In the genomic region with DNA sequence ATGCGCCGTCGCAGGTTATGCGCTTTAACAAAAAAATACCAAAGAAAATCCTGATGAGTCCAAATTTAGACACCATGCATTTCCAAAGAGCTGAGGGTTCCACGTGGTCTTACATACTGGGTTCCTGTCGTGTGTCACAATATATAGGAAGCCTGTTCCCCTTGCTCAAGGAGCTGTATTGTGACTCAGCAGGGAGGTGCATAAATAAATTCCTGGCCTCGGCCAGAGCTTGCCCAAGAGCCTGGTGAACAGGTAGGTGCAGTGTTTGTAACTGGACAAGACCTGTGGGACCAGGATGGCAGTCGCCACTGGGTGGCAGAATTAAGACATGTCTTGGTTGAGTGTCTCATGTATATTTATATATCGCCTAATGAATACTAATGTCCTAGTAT, we compare ENCODE assay signal across 8 mouse cellular contexts. TPM values are rescaled to one million over a fixed set of nuclear protein-coding genes. Genes with fewer than 3 reads are reported as not detected.
DNase-seq lines count a peak whose midpoint lies in the region; ATAC-seq and TF ChIP-seq lines count a peak whose summit lies in the region.

No protein-coding gene starts in this region.

- no peak for DNase-seq in Patski (ENCODE audit: low read depth, low spot score)
- DNase-seq in cerebellum, adult 9-11 months = peak; percentile 81
- DNase-seq in frontal cortex, postnatal 10 days (ENCODE audit: low spot score in 2 of 2) = peak; percentile 43 to 58
- peak; percentile 63 for DNase-seq in hindbrain, embryonic 11.5 days (ENCODE audit: low spot score)
- DNase-seq in layer of hippocampus, postnatal 14 days (ENCODE audit: low spot score in 2 of 2) = peak; percentile 52 to 65
- peak; percentile 92 for DNase-seq in lung, postnatal 0 days (ENCODE audit: low spot score)
- peak; percentile 39 for DNase-seq in ovary, postnatal 36 days (ENCODE audit: low spot score)
- DNase-seq in thymus, postnatal 36 days = peak; percentile 48 to 61

- H3K9me3 ChIP-seq in hindbrain, embryonic 11.5 days (ENCODE audit: control insufficient read depth, low read length) = no peaks in the 10 kb centered on the region
- H3K9me3 ChIP-seq in lung, postnatal 0 days (ENCODE audit: low read length) = no peaks in the 10 kb centered on the region

- peak overlapping the region; percentile 63 for H3K27ac ChIP-seq in hindbrain, embryonic 11.5 days (ENCODE audit: low read depth, low read length)
- H3K27ac ChIP-seq in lung, postnatal 0 days (ENCODE audit: low read length) = peak overlapping the region; percentile 92

- 11% methylated on average over 9 of the region's 9 CpGs for WGBS in hindbrain, embryonic 11.5 days
- 7% methylated on average over 9 of the region's 9 CpGs for WGBS in lung, postnatal 0 days

- H3K27me3 ChIP-seq in Patski = no peaks in the 10 kb centered on the region
- no peaks in the 10 kb centered on the region for H3K27me3 ChIP-seq in hindbrain, embryonic 11.5 days (ENCODE audit: control insufficient read depth, insufficient read depth, low read length)
- H3K27me3 ChIP-seq in lung, postnatal 0 days (replicated peaks; ENCODE audit: insufficient read depth, low read length) = no peaks in the 10 kb centered on the region

- TF ChIP-seq EP300 in lung, postnatal 0 days (IDR thresholded peaks at IDR 0.05) = peak; percentile 58

- no peaks in the 10 kb centered on the region for H3K36me3 ChIP-seq in hindbrain, embryonic 11.5 days (ENCODE audit: control insufficient read depth, insufficient read depth, low read length)
- no peaks in the 10 kb centered on the region for H3K36me3 ChIP-seq in lung, postnatal 0 days (ENCODE audit: insufficient read depth, low read length)

- CTCF ChIA-PET in Patski (lab: Charles Lee) = interaction anchor here (0.7 to 1.6 kb wide), 5 partner anchors 9 to 363 kb away, joined by 3 to 7 read pairs (median 3); a partner anchor contains a TSS

- peak; percentile 52 for ATAC-seq in Patski
- peak; percentile 74 for ATAC-seq in hindbrain, embryonic 11.5 days (ENCODE audit: low FRiP score)
- ATAC-seq in lung, postnatal 0 days = peak; percentile 81

- in situ Hi-C loops in Patski (cut with MboI; ENCODE audit: low pct_unique_long_range_greater_than_20kb) = no loop called here

- H3K4me3 ChIP-seq in hindbrain, embryonic 11.5 days (ENCODE audit: low read depth, low read length) = peak overlapping the region; percentile 69
- peak overlapping the region; percentile 85 for H3K4me3 ChIP-seq in lung, postnatal 0 days (ENCODE audit: low read depth, low read length)

- TF ChIP-seq CTCF in Patski (IDR thresholded peaks at IDR 0.05) = no peak
- peak; percentile 72 for TF ChIP-seq CTCF in lung, postnatal 0 days (IDR thresholded peaks at IDR 0.05)

- no peaks in the 10 kb centered on the region for H3K4me1 ChIP-seq in hindbrain, embryonic 11.5 days (replicated peaks; ENCODE audit: control insufficient read depth, insufficient read depth, low read length)
- H3K4me1 ChIP-seq in lung, postnatal 0 days (ENCODE audit: insufficient read depth, low read depth, low read length) = no peaks in the 10 kb centered on the region; the same call in 1 of the 2 replicates

- POLR2A ChIA-PET in Patski (lab: Charles Lee) = interaction anchor here (0.8 to 2.1 kb wide), 3 partner anchors 8 to 30 kb away, joined by 3 to 6 read pairs (median 4); a partner anchor contains a TSS

- H3K9ac ChIP-seq in hindbrain, embryonic 11.5 days (ENCODE audit: low read depth, low read length) = peak overlapping the region; percentile 45
- H3K9ac ChIP-seq in lung, postnatal 0 days (replicated peaks; ENCODE audit: low read depth) = no peak overlapping the region

- H3K4me2 ChIP-seq in hindbrain, embryonic 11.5 days (replicated peaks; ENCODE audit: low read depth, low read length) = peak overlapping the region; percentile 71
- peak overlapping the region; percentile 93 for H3K4me2 ChIP-seq in lung, postnatal 0 days (replicated peaks; ENCODE audit: low read depth, low read length)

RNA-seq across cellular contexts. Expression of a gene that starts 0.6 kb away (rescaled TPM):
- polyA plus RNA-seq in Patski (2021) = 55.5 TPM
- 36.1 and 37.1 TPM in 2 replicates for polyA plus RNA-seq in hindbrain, embryonic 11.5 days (2014; fragmentation: Nextera tagmentation; extraction: Ambion mirVana)
- total RNA-seq in layer of hippocampus, postnatal 14 days (2021) = 100 to 1,000 TPM; 139 to 143 TPM
- polyA plus RNA-seq in lung, postnatal 0 days (2015; fragmentation: Nextera tagmentation; extraction: Ambion mirVana) = 17.1 and 17.9 TPM in 2 replicates

RNA-seq across cellular contexts. Expression of a gene that starts 9.3 kb away (rescaled TPM):
- polyA plus RNA-seq in Patski (2021) = 11.3 TPM
- 24.9 and 30.4 TPM in 2 replicates for polyA plus RNA-seq in hindbrain, embryonic 11.5 days (2014; fragmentation: Nextera tagmentation; extraction: Ambion mirVana)
- total RNA-seq in layer of hippocampus, postnatal 14 days (2021) = 10 to 100 TPM; 27.6 to 29.7 TPM
- polyA plus RNA-seq in lung, postnatal 0 days (2015; fragmentation: Nextera tagmentation; extraction: Ambion mirVana) = 9.7 and 10.5 TPM in 2 replicates
